Mouse (Mus musculus) liver, embryonic 14.5 days (tissue): ENCODE results near the gene Car10.

ENCODE experiments used
- CTCF ChIP-seq: IDR thresholded peaks from 2 replicates; pipeline ENCODE4 v1.5.1; 2016; ENCODE audit warnings: antibody characterized with exemption, low read depth, control low read depth
- EP300 ChIP-seq: IDR thresholded peaks from 2 replicates; pipeline ENCODE4 v1.6.1; 2016; ENCODE audit warnings: antibody characterized with exemption, low read depth

DNA sequence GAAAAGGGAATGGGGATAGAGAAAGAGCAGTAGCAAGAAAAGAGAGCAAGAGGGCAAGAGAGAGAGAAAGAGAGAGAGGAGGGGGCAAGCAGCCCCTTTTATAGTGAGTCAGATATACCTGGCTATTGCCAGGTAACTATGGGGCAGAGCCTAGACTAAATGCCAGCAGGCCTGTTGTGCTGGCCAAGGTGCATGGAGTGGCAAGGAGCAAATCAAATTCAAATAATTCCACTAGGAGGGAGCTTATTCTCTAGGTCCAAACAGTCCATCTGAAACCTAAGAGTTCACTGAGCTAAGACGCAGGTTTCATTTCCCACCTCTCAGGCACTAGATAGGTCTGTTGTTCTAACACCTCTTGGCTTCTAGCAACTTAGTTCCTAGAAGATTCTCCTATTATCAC is 544.5 kb downstream of the Car10 start:
- TF ChIP-seq CTCF = no peak
- TF ChIP-seq EP300 = no peak
